Mouse (Mus musculus) myocyte (in vitro differentiated cells): ENCODE measurements at regions not wholly inside any gene's neighbourhood (a gene's known extent, or its start where the extent isn't known, plus 50 kb on each side); places are given as distances from the start of the nearest gene placed in this dataset.

Experiments
- E2F4 ChIP-seq: IDR thresholded peaks from one replicate; pipeline ENCODE4 v1.6.1; 2011; ENCODE audit warnings: mild to moderate bottlenecking, control low read depth, moderate library complexity; ENCODE audit not compliant: insufficient read depth
- MYOG ChIP-seq, 3 experiments: IDR thresholded peaks; one replicate each; pipeline ENCODE4 v1.6.1; 2011; ENCODE audit warnings: control low read depth in 2 of 3, low read depth in 2 of 3, mild to moderate bottlenecking in 2 of 3; ENCODE audit not compliant: insufficient read length in 2 of 3, control insufficient read depth in 1 of 3, insufficient read depth in 1 of 3
- POLR2A ChIP-seq: IDR thresholded peaks from one replicate; pipeline ENCODE4 v1.6.1; 2011; ENCODE audit warnings: low read depth, mild to moderate bottlenecking, control low read depth, moderate library complexity; ENCODE audit not compliant: insufficient read length
- REST ChIP-seq: IDR thresholded peaks from one replicate; pipeline ENCODE4 v1.6.1; 2011; ENCODE audit warnings: mild to moderate bottlenecking, control low read depth, moderate library complexity; ENCODE audit not compliant: insufficient read depth, insufficient read length
- TCF12 ChIP-seq: IDR thresholded peaks from one replicate; pipeline ENCODE4 v1.6.1; 2011; ENCODE audit warnings: mild to moderate bottlenecking, control low read depth; ENCODE audit not compliant: poor library complexity, insufficient read depth, severe bottlenecking
- USF1 ChIP-seq: IDR thresholded peaks from one replicate; pipeline ENCODE4 v1.6.1; 2011; ENCODE audit warnings: low read depth, mild to moderate bottlenecking, control low read depth, moderate library complexity

DNA sequence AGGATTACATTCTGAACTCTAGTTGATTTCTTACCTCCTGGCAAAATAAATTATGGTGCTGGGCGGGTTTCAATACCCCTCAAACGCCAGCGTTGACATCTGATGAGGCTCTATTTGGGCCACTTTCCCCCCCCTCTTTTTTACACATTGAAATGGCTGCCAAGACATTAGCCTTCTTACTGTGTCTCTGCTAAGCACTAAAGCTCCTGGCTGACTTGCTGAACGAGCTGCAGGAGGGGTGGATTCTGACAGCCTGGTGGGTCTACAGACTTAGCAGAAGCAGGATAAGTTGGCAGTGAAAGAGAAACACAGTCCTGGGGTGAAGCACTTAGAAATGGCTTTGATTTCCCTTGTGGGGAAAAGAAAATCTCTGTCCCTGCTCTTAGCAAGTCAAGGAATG is 172.9 kb downstream of the Dmrt2 start:
- no peak for TF ChIP-seq REST
- TF ChIP-seq MYOG (IDR thresholded peaks at IDR 0.05; ENCODE audit: control insufficient read depth in 1 of 3, insufficient read depth in 1 of 3, insufficient read length in 2 of 3, low read depth in 2 of 3) = no peak
- TF ChIP-seq USF1 = no peak
- TF ChIP-seq TCF12 = no peak
- no peak for TF ChIP-seq POLR2A
- TF ChIP-seq E2F4 = no peak
